Mouse (Mus musculus): Measurements from ENCODE around the gene Dusp22. TPM values are rescaled to one million over a fixed set of nuclear protein-coding genes. Genes with fewer than 3 reads are reported as not detected.

Dusp22 gene
- polyA plus RNA-seq, 1 experiment from 2014 or later, result 16.6 TPM

GRCm38 (mm10) chr13:30747068-30747467 is 87.3 kb downstream of the Dusp22 start:
- Histone ChIP-seq H3K4me1 (peaks cover 21% of the 10 kb centered on the region), H3K9ac (replicated peaks) (no peak overlapping the region), H3K4me2 (replicated peaks) (no peak overlapping the region), H3K36me3 (no peaks in the 10 kb centered on the region), H3K4me3 (no peak overlapping the region), H3K27ac (replicated peaks) (no peak overlapping the region), H3K9me3 (no peaks in the 10 kb centered on the region), H3K27me3 (peaks cover 48% of the 10 kb centered on the region)
- ATAC-seq (replicated peaks), result no peak
- WGBS, result 82% methylated on average over 5 of the region's 5 CpGs

GRCm38 (mm10) chr13:30747504-30747903 is 87.7 kb downstream of the Dusp22 start:
- no peak overlapping the region for H3K4me2 ChIP-seq (replicated peaks)
- 72% methylated on average over 11 of the region's 11 CpGs for WGBS
- no peaks in the 10 kb centered on the region for H3K9me3 ChIP-seq
- H3K4me3 ChIP-seq, result no peak overlapping the region
- peaks cover 21% of the 10 kb centered on the region for H3K4me1 ChIP-seq
- H3K27me3 ChIP-seq, result peaks cover 52% of the 10 kb centered on the region
- no peak overlapping the region for H3K27ac ChIP-seq (replicated peaks)
- no peaks in the 10 kb centered on the region for H3K36me3 ChIP-seq
- H3K9ac ChIP-seq (replicated peaks), result no peak overlapping the region
- ATAC-seq (replicated peaks), result no peak

GRCm38 (mm10) chr13:30748321-30748720 is 88.5 kb downstream of the Dusp22 start:
- 58% methylated on average over 11 of the region's 11 CpGs for WGBS
- no peak overlapping the region for H3K9ac ChIP-seq (replicated peaks)
- no peaks in the 10 kb centered on the region for H3K9me3 ChIP-seq
- ATAC-seq (replicated peaks), result no peak
- H3K27me3 ChIP-seq, result peaks cover 56% of the 10 kb centered on the region
- peaks cover 21% of the 10 kb centered on the region for H3K4me1 ChIP-seq
- H3K27ac ChIP-seq (replicated peaks), result no peak overlapping the region
- H3K4me2 ChIP-seq (replicated peaks), result no peak overlapping the region
- H3K36me3 ChIP-seq, result no peaks in the 10 kb centered on the region
- H3K4me3 ChIP-seq, result no peak overlapping the region

GRCm38 (mm10) chr13:30749021-30749556 is 89.3 kb downstream of the Dusp22 start, which contains the start of gene Irf4:
Gene Irf4 (plus strand): TSS chr13:30749226.
- Histone ChIP-seq H3K36me3 (no peaks in the 10 kb centered on the region), H3K27ac (replicated peaks) (no peak within 1 kb of the TSS), H3K9ac (replicated peaks) (no peak within 1 kb of the TSS), H3K27me3 (peaks cover 56% of the 10 kb centered on the region), H3K4me2 (replicated peaks) (peak within 1 kb of the TSS; percentile 49), H3K4me3 (peak within 1 kb of the TSS; percentile 33), H3K4me1 (peaks cover 21% of the 10 kb centered on the region), H3K9me3 (no peaks in the 10 kb centered on the region)
- WGBS, result under 1% methylated on average over 21 of the region's 21 CpGs
- peak; percentile 84 for ATAC-seq (replicated peaks)

- H3K4me1 ChIP-seq, result peaks cover 21% of the 10 kb centered on the region
- H3K4me3 ChIP-seq, result peak overlapping the region; percentile 33
- no peak overlapping the region for H3K9ac ChIP-seq (replicated peaks)
- no peaks in the 10 kb centered on the region for H3K36me3 ChIP-seq
- no peak overlapping the region for H3K27ac ChIP-seq (replicated peaks)
- peaks cover 56% of the 10 kb centered on the region for H3K27me3 ChIP-seq
- H3K4me2 ChIP-seq (replicated peaks), result peak overlapping the region; percentile 49
- WGBS, result 2% methylated on average over 11 of the region's 11 CpGs
- ATAC-seq (replicated peaks), result no peak
- no peaks in the 10 kb centered on the region for H3K9me3 ChIP-seq
These were observed 89.8 kb downstream of the Dusp22 start for GRCm38 (mm10) chr13:30749557-30750141.

GRCm38 (mm10) chr13:30750461-30751303 is 90.9 kb downstream of the Dusp22 start:
- H3K27ac ChIP-seq (replicated peaks), result no peak overlapping the region
- no peaks in the 10 kb centered on the region for H3K36me3 ChIP-seq
- 2% methylated on average over 33 of the region's 33 CpGs for WGBS
- H3K4me3 ChIP-seq, result peak overlapping the region; percentile 33
- peaks cover 21% of the 10 kb centered on the region for H3K4me1 ChIP-seq
- H3K27me3 ChIP-seq, result peaks cover 55% of the 10 kb centered on the region
- no peaks in the 10 kb centered on the region for H3K9me3 ChIP-seq
- peak overlapping the region; percentile 49 for H3K4me2 ChIP-seq (replicated peaks)
- ATAC-seq (replicated peaks), result no peak
- H3K9ac ChIP-seq (replicated peaks), result no peak overlapping the region

- no peak overlapping the region for H3K4me2 ChIP-seq (replicated peaks)
- no peak for ATAC-seq (replicated peaks)
- H3K27ac ChIP-seq (replicated peaks), result no peak overlapping the region
- H3K4me3 ChIP-seq, result no peak overlapping the region
- H3K9ac ChIP-seq (replicated peaks), result no peak overlapping the region
- no peaks in the 10 kb centered on the region for H3K36me3 ChIP-seq
- peaks cover 53% of the 10 kb centered on the region for H3K27me3 ChIP-seq
- WGBS, result 21% methylated on average over 6 of the region's 6 CpGs
- H3K9me3 ChIP-seq, result no peaks in the 10 kb centered on the region
- peaks cover 21% of the 10 kb centered on the region for H3K4me1 ChIP-seq
These were observed 91.4 kb downstream of the Dusp22 start for GRCm38 (mm10) chr13:30751304-30751580.

GRCm38 (mm10) chr13:30752581-30753187 is 92.9 kb downstream of the Dusp22 start:
- Histone ChIP-seq H3K4me1 (peaks cover 21% of the 10 kb centered on the region), H3K27ac (replicated peaks) (no peak overlapping the region)

GRCm38 (mm10) chr13:30753441-30753840 is 93.6 kb downstream of the Dusp22 start:
- peaks cover 21% of the 10 kb centered on the region for H3K4me1 ChIP-seq
- H3K9ac ChIP-seq (replicated peaks), result no peak overlapping the region
- H3K27ac ChIP-seq (replicated peaks), result no peak overlapping the region
- no peak for ATAC-seq (replicated peaks)
- no peaks in the 10 kb centered on the region for H3K36me3 ChIP-seq
- no peak overlapping the region for H3K4me3 ChIP-seq
- no peaks in the 10 kb centered on the region for H3K9me3 ChIP-seq
- WGBS, result 90% methylated on average over 3 of the region's 3 CpGs
- H3K27me3 ChIP-seq, result peaks cover 40% of the 10 kb centered on the region
- H3K4me2 ChIP-seq (replicated peaks), result no peak overlapping the region

More at GRCm38 (mm10) chr13:30752581-30753187, 92.9 kb downstream of the Dusp22 start:
- Histone ChIP-seq H3K9me3 (no peaks in the 10 kb centered on the region), H3K27me3 (peaks cover 47% of the 10 kb centered on the region), H3K36me3 (no peaks in the 10 kb centered on the region), H3K4me2 (replicated peaks) (no peak overlapping the region), H3K4me3 (no peak overlapping the region), H3K9ac (replicated peaks) (no peak overlapping the region)
- no peak for ATAC-seq (replicated peaks)
- 89% methylated on average over 4 of the region's 4 CpGs for WGBS

GRCm38 (mm10) chr13:30754066-30754465 is 94.3 kb downstream of the Dusp22 start:
- peaks cover 16% of the 10 kb centered on the region for H3K4me1 ChIP-seq
- no peak overlapping the region for H3K27ac ChIP-seq (replicated peaks)
- WGBS, result 83% methylated on average over 4 of the region's 4 CpGs
- no peaks in the 10 kb centered on the region for H3K36me3 ChIP-seq
- H3K4me3 ChIP-seq, result no peak overlapping the region
- H3K9ac ChIP-seq (replicated peaks), result no peak overlapping the region
- peaks cover 35% of the 10 kb centered on the region for H3K27me3 ChIP-seq
- ATAC-seq (replicated peaks), result no peak
- no peaks in the 10 kb centered on the region for H3K9me3 ChIP-seq
- no peak overlapping the region for H3K4me2 ChIP-seq (replicated peaks)

GRCm38 (mm10) chr13:30754825-30755476 is 95.2 kb downstream of the Dusp22 start:
- no peak overlapping the region for H3K4me3 ChIP-seq
- no peak overlapping the region for H3K27ac ChIP-seq (replicated peaks)
- no peak for ATAC-seq (replicated peaks)
- H3K27me3 ChIP-seq, result peaks cover 26% of the 10 kb centered on the region
- H3K9me3 ChIP-seq, result no peaks in the 10 kb centered on the region
- no peak overlapping the region for H3K4me2 ChIP-seq (replicated peaks)
- no peak overlapping the region for H3K9ac ChIP-seq (replicated peaks)
- peaks cover 8% of the 10 kb centered on the region for H3K4me1 ChIP-seq
- 87% methylated on average over 10 of the region's 10 CpGs for WGBS
- H3K36me3 ChIP-seq, result no peaks in the 10 kb centered on the region

GRCm38 (mm10) chr13:30755577-30755976 is 95.8 kb downstream of the Dusp22 start:
- H3K9ac ChIP-seq (replicated peaks), result no peak overlapping the region
- peaks cover 20% of the 10 kb centered on the region for H3K27me3 ChIP-seq
- H3K4me2 ChIP-seq (replicated peaks), result no peak overlapping the region
- no peaks in the 10 kb centered on the region for H3K9me3 ChIP-seq
- peaks cover 1% of the 10 kb centered on the region; the same call in 1 of the 2 replicates for H3K4me1 ChIP-seq
- 81% methylated on average over 3 of the region's 3 CpGs for WGBS
- ATAC-seq (replicated peaks), result no peak
- no peak overlapping the region for H3K4me3 ChIP-seq
- no peaks in the 10 kb centered on the region for H3K36me3 ChIP-seq
- no peak overlapping the region for H3K27ac ChIP-seq (replicated peaks)
